Mouse (Mus musculus) embryonic fibroblast, embryonic 13.5 days (primary cell): ENCODE results near the gene Itih5.

Source experiments
- CTCF ChIP-seq: IDR thresholded peaks from 2 replicates; pipeline ENCODE4 v1.5.1; 2011; ENCODE audit warnings: mild to moderate bottlenecking, control low read depth, low read length, moderate library complexity, borderline replicate concordance; ENCODE audit not compliant: insufficient read depth
- POLR2A ChIP-seq: IDR thresholded peaks from 2 replicates; pipeline ENCODE4 v1.6.1; 2011; ENCODE audit warnings: low read depth, mild to moderate bottlenecking, control low read depth, low read length, moderate library complexity

DNA sequence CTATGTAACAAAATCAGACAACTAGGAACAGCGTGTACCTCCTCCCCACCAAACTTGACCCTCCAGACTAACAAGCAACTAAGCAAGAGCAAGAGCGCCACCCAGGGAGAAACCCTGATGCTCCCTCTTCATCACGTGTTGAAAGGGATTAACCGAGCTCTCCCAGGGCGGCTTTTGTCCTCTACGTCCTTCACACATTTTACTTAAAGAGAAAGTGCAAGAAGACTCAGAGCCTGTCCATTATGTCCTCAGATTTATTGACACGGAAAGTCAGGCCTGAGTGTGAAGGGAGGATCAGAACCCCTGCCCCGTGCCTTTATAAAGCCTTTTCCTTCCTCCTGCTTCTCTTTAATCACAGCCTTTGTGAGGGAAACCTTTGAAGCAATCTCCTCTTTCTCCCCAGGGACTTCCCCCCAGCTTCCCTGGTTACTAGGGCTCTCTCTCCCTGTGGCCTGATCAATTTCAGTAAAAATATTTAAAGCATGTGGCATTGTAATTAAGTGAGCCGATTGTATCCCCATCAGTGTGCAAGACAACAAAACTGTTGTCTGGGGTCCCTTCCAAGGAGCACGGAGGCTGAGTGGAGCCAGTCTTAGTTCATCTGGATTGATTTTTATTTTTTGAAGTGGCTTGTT, 131.4 kb downstream of the Itih5 start:
- TF ChIP-seq CTCF (no peak), POLR2A (no peak)
